In genomic region chr17:85801734-85802133, GRCm38 (mm10) we compare ENCODE assay signal across 25 mouse cellular contexts.
A peak's percentile ranks its signal among the peaks of the same experiment; 100 is the strongest.
DNase-seq lines count a peak whose midpoint lies in the region; ATAC-seq and TF ChIP-seq lines count a peak whose summit lies in the region.
"Had no signal": no experiment of that assay in that cellular context is flagged by ENCODE, and none has a peak within 500 bp of the region (broad histone marks: within the 10 kb centered on the region; RNA-seq: fewer than 3 reads in every experiment).

No protein-coding gene starts in this region.

- TF ChIP-seq EP300 in MEL (IDR thresholded peaks at IDR 0.05; ENCODE audit: low read depth in 1 of 2, low read length in 2 of 2), result no peak

- no peak overlapping the region for H3K27ac ChIP-seq in kidney, embryonic 14.5 days (ENCODE audit: low read depth, low read length)
- no peak overlapping the region for H3K27ac ChIP-seq in MEL (ENCODE audit: control insufficient read depth, low read depth, low read length)
- H3K27ac ChIP-seq in limb, embryonic 10.5 days, result no peak overlapping the region
- peak overlapping the region; percentile 81 for H3K27ac ChIP-seq in stomach, embryonic 14.5 days (ENCODE audit: low read length)
- H3K27ac ChIP-seq: forebrain, embryonic 13.5 days; hindbrain, embryonic 14.5 days; limb, embryonic 15.5 days; liver, embryonic 13.5 days; macrophage had no signal

- 80% methylated on average over 8 of the region's 8 CpGs for WGBS in kidney, embryonic 14.5 days
- 83% methylated on average over 8 of the region's 8 CpGs for WGBS in limb, embryonic 10.5 days
- 80% methylated on average over 8 of the region's 8 CpGs for WGBS in stomach, embryonic 14.5 days

- no peak for TF ChIP-seq CTCF in MEL (IDR thresholded peaks at IDR 0.05 in 2 of 3, conservative IDR thresholded peaks at IDR 0.05 in 1 of 3; ENCODE audit: control insufficient read depth in 1 of 3, insufficient read depth in 1 of 3, low read depth in 2 of 3, low read length in 3 of 3, poor library complexity in 1 of 3, severe bottlenecking in 1 of 3)

- no peak overlapping the region for H3K4me3 ChIP-seq in kidney, embryonic 14.5 days (ENCODE audit: low read length)
- H3K4me3 ChIP-seq in MEL (ENCODE audit: control insufficient read depth in 1 of 2, insufficient read depth in 1 of 2, low read depth in 2 of 2, low read length in 2 of 2), result no peak overlapping the region
- H3K4me3 ChIP-seq in limb, embryonic 10.5 days, result no peak overlapping the region
- H3K4me3 ChIP-seq in stomach, embryonic 14.5 days (ENCODE audit: low read depth, low read length), result no peak overlapping the region; the same call in 1 of the 2 replicates
- H3K4me3 ChIP-seq: forebrain, embryonic 13.5 days; heart, embryonic 12.5 days; liver, embryonic 13.5 days had no signal

- no peak for TF ChIP-seq POLR2A in MEL (IDR thresholded peaks at IDR 0.05; ENCODE audit: control insufficient read depth in 1 of 2, insufficient read depth in 1 of 2, low read depth in 1 of 2, low read length in 2 of 2, poor library complexity in 1 of 2)

- H3K36me3 ChIP-seq in kidney, embryonic 14.5 days (ENCODE audit: control insufficient read depth, insufficient read depth, low read length), result no peaks in the 10 kb centered on the region
- no peaks in the 10 kb centered on the region for H3K36me3 ChIP-seq in MEL (ENCODE audit: control insufficient read depth in 1 of 2, insufficient read depth in 2 of 2, low read length in 2 of 2)
- no peaks in the 10 kb centered on the region for H3K36me3 ChIP-seq in limb, embryonic 10.5 days
- no peaks in the 10 kb centered on the region for H3K36me3 ChIP-seq in stomach, embryonic 14.5 days (ENCODE audit: control insufficient read depth, insufficient read depth, low read length)
- H3K36me3 ChIP-seq: heart, embryonic 12.5 days; limb, embryonic 15.5 days; liver, embryonic 13.5 days had no signal

- no peak for ATAC-seq in kidney, embryonic 14.5 days (ENCODE audit: low FRiP score, low TSS enrichment)
- ATAC-seq in stomach, embryonic 14.5 days (ENCODE audit: insufficient number of reproducible peaks, insufficient read depth, low FRiP score, low read depth), result no peak
- ATAC-seq: forebrain, embryonic 13.5 days; intestine, postnatal 0 days; midbrain, embryonic 16.5 days had no signal

- H3K9ac ChIP-seq in kidney, embryonic 14.5 days (ENCODE audit: low read depth, low read length), result peak overlapping the region; percentile 62; the same call in 1 of the 2 replicates
- no peak overlapping the region for H3K9ac ChIP-seq in MEL (ENCODE audit: control insufficient read depth, low read depth, low read length, poor library complexity, severe bottlenecking)
- 0 out of 2 replicates have a peak overlapping the region, but pooled peaks have one; percentile 61 for H3K9ac ChIP-seq in stomach, embryonic 14.5 days (replicated peaks; ENCODE audit: low read depth, low read length)
- H3K9ac ChIP-seq: forebrain, embryonic 13.5 days; heart, embryonic 12.5 days; hindbrain, embryonic 14.5 days; limb, embryonic 15.5 days; liver, embryonic 13.5 days had no signal

- peak overlapping the region; percentile 72; the same call in 1 of the 2 replicates for H3K4me2 ChIP-seq in kidney, embryonic 14.5 days (replicated peaks; ENCODE audit: low read depth, low read length)
- peak overlapping the region; percentile 94; the same call in 1 of the 2 replicates for H3K4me2 ChIP-seq in stomach, embryonic 14.5 days (replicated peaks; ENCODE audit: low read depth, low read length)
- H3K4me2 ChIP-seq: forebrain, embryonic 13.5 days; heart, embryonic 12.5 days; hindbrain, embryonic 14.5 days; liver, embryonic 13.5 days had no signal

- peaks cover 4% of the 10 kb centered on the region; the same call in 1 of the 2 replicates for H3K4me1 ChIP-seq in kidney, embryonic 14.5 days (ENCODE audit: control insufficient read depth, insufficient read depth, low read length)
- H3K4me1 ChIP-seq in MEL (ENCODE audit: control insufficient read depth in 1 of 2, insufficient read depth in 2 of 2, low read length in 2 of 2), result no peaks in the 10 kb centered on the region
- H3K4me1 ChIP-seq in limb, embryonic 10.5 days, result peaks cover 47% of the 10 kb centered on the region
- peaks cover 5% of the 10 kb centered on the region; the same call in 1 of the 2 replicates for H3K4me1 ChIP-seq in stomach, embryonic 14.5 days (ENCODE audit: control insufficient read depth, insufficient read depth, low read length)

- no peaks in the 10 kb centered on the region for H3K79me2 ChIP-seq in MEL (ENCODE audit: control insufficient read depth, insufficient read depth, low read length, poor library complexity)

- H3K27me3 ChIP-seq in kidney, embryonic 14.5 days (ENCODE audit: control insufficient read depth, insufficient read depth, low read length), result peaks cover 42% of the 10 kb centered on the region
- H3K27me3 ChIP-seq in MEL (ENCODE audit: control insufficient read depth in 1 of 2, insufficient read depth in 2 of 2, low read length in 2 of 2), result peaks cover 10 to 12% of the 10 kb centered on the region in 2 experiments; a peak in 3 of 4 replicates
- peaks cover 99% of the 10 kb centered on the region for H3K27me3 ChIP-seq in limb, embryonic 10.5 days (ENCODE audit: low read depth, poor library complexity, severe bottlenecking)
- H3K27me3 ChIP-seq in stomach, embryonic 14.5 days (ENCODE audit: control insufficient read depth, insufficient read depth, low read length), result peaks cover 9% of the 10 kb centered on the region; the same call in 1 of the 2 replicates

- no peaks in the 10 kb centered on the region for H3K9me3 ChIP-seq in kidney, embryonic 14.5 days (ENCODE audit: control insufficient read depth, low read length)
- no peaks in the 10 kb centered on the region for H3K9me3 ChIP-seq in MEL (replicated peaks; ENCODE audit: insufficient read depth, low read length)
- H3K9me3 ChIP-seq in limb, embryonic 10.5 days (replicated peaks), result no peaks in the 10 kb centered on the region
- H3K9me3 ChIP-seq in stomach, embryonic 14.5 days (ENCODE audit: control insufficient read depth, low read depth, low read length), result no peaks in the 10 kb centered on the region
- H3K9me3 ChIP-seq: forebrain, embryonic 13.5 days; heart, embryonic 12.5 days; limb, embryonic 15.5 days; liver, embryonic 13.5 days had no signal

- no peak for TF ChIP-seq RAD21 in MEL (IDR thresholded peaks at IDR 0.05; ENCODE audit: low read depth, low read length)

- no peak for DNase-seq in kidney, postnatal 4 days
- peak; percentile 41 for DNase-seq in MEL (ENCODE audit: low read depth, low spot score)
- peak; percentile 26 for DNase-seq in limb, embryonic 10.5 days (ENCODE audit: low spot score)
- no peak for DNase-seq in cerebellum, adult 18-20 months
- no peak for DNase-seq in adrenal gland, postnatal 25 days
- no peak for DNase-seq in spleen, adult 12 weeks (ENCODE audit: low spot score)
- DNase-seq: cerebellum, adult 9-10 months; cerebellum, postnatal 36 days; gastrocnemius, postnatal 14 days; heart, adult 18-20 months; layer of hippocampus, adult 9-11 months; liver, embryonic 13.5 days; lung, adult 18-20 months; lung, postnatal 10 days; right cerebral cortex, postnatal 25 days; thymus, postnatal 14 days had no signal

TF ChIP-seq in MEL, 35 proteins besides CTCF, POLR2A, EP300 and RAD21:
- TF ChIP-seq E2F4 (IDR thresholded peaks at IDR 0.05; ENCODE audit: borderline replicate concordance, low read depth, low read length), result no peak
- no peak for TF ChIP-seq USF1 (IDR thresholded peaks at IDR 0.05; ENCODE audit: low read depth, low read length)
- no peak for TF ChIP-seq HCFC1 (IDR thresholded peaks at IDR 0.05; ENCODE audit: low read depth, low read length)
- peak; percentile 74 for TF ChIP-seq MAFK (IDR thresholded peaks at IDR 0.05; ENCODE audit: borderline replicate concordance, low read depth, low read length)
- no peak for TF ChIP-seq BHLHE40 (IDR thresholded peaks at IDR 0.05; ENCODE audit: borderline replicate concordance, low read depth, low read length)
- TF ChIP-seq POLR2AphosphoS5 (IDR thresholded peaks at IDR 0.05; ENCODE audit: borderline replicate concordance, low read depth, low read length), result no peak
- no peak for TF ChIP-seq JUND (IDR thresholded peaks at IDR 0.05; ENCODE audit: low read depth, low read length)
- TF ChIP-seq ZKSCAN1 (IDR thresholded peaks at IDR 0.05; ENCODE audit: low read depth, low read length), result no peak
TF ChIP-seq in MEL: peak in this region for 1.

Comparison
In these comparisons a context has a peak if more than half of its experiments do, and no peak if none do; other contexts are left out.
1. DNase-seq: peak in MEL (single experiment) and limb, embryonic 10.5 days (single experiment); none in kidney, postnatal 4 days (0 of 2), cerebellum, adult 18-20 months (0 of 2), adrenal gland, postnatal 25 days (single experiment) and spleen, adult 12 weeks (single experiment).